Mouse (Mus musculus): ENCODE data around the gene Ypel4. TPM values are rescaled to one million over a fixed set of nuclear protein-coding genes. Genes with fewer than 3 reads are reported as not detected.

Gene Ypel4
- polyA plus RNA-seq, 1 experiment: 194 TPM

DNA sequence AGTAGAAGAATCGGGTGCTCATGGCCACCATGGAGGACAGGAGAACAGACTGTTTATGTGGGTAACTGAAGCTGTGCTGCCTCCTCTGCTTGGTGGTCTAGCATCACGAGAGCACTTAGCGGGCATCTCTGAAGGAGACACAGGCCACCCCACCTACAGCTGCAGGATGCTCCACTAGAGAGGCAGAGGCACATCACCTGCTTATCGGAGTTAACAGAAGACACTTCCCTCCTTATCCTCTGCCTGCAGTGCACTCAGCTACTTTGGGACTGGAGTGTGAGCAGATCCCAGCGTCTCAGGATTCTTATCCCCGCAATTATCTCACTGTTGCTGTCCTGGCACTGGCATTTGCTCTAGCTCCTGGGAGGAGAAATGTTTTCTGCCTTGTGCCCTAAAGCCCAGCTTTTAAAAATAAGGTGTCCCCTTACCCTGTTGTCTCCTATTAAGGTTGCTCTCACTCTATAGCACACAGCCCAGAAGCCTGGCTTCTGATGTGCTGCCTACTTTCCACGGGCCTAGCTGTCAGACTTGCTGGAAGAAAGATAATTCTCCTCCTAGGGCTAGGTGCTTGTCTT, 1.6 kb downstream of the Ypel4 start:
- Histone ChIP-seq H3K27ac (ENCODE audit: insufficient read depth, low read depth, low read length) (peak overlapping the region; percentile 39; the same call in 1 of the 2 replicates), H3K4me3 (ENCODE audit: insufficient read depth, low read depth, low read length) (peak overlapping the region; percentile 58), H3K4me1 (ENCODE audit: control insufficient read depth, insufficient read depth, low read length) (peaks cover 28% of the 10 kb centered on the region)
- TF ChIP-seq POLR2A (IDR thresholded peaks at IDR 0.05; ENCODE audit: insufficient read depth, low read depth, low read length) (no peak), CTCF (IDR thresholded peaks at IDR 0.05; ENCODE audit: insufficient read depth, low read depth, low read length) (no peak)
- WGBS: 8% methylated on average over 7 of the region's 7 CpGs

DNA sequence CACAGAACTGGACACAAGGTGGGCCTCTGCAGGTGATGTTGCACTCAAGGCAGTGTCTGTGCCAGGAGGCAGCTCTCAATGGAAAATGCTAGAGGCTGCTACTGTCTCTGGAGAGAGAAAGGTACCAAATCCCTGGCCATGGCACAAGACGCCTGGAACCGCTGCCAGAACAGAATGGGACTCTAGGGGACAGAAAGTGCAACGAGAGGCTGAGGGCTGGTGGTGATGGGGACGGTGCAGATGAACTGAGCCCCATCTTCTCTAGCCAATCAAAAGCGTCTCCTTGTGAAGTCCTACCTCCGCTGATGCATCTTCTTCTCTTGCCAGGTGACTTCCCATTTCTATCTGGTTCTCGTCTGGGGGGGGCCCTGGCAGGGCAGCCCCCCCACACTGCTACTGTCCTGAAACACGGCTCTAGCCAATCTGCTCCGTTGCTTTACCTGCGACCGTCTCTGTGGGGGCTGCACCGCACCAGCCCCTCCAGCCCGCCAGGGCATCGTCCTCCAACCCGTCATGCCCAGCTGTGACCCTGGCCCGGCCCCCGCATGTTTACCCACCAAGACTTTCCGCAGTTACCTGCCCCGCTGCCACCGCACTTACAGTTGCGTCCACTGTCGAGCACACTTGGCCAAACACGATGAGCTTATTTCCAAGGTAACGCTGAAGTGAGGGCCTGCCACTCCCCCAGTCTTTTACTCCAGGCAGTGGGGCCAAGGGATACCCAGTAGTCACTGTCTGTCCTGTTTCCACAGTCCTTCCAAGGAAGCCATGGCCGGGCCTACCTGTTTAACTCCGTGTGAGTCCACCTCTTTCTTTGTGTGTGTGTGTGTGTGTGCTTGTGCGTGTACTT, 2.7 kb downstream of the Ypel4 start:
- TF ChIP-seq POLR2A (IDR thresholded peaks at IDR 0.05; ENCODE audit: insufficient read depth, low read depth, low read length) (no peak), CTCF (IDR thresholded peaks at IDR 0.05; ENCODE audit: insufficient read depth, low read depth, low read length) (no peak)
- Histone ChIP-seq H3K4me1 (ENCODE audit: control insufficient read depth, insufficient read depth, low read length) (peaks cover 32% of the 10 kb centered on the region), H3K4me3 (ENCODE audit: insufficient read depth, low read depth, low read length) (peak overlapping the region; percentile 58), H3K27ac (ENCODE audit: insufficient read depth, low read depth, low read length) (no peak overlapping the region)
- WGBS: 17% methylated on average over 27 of the region's 27 CpGs

DNA sequence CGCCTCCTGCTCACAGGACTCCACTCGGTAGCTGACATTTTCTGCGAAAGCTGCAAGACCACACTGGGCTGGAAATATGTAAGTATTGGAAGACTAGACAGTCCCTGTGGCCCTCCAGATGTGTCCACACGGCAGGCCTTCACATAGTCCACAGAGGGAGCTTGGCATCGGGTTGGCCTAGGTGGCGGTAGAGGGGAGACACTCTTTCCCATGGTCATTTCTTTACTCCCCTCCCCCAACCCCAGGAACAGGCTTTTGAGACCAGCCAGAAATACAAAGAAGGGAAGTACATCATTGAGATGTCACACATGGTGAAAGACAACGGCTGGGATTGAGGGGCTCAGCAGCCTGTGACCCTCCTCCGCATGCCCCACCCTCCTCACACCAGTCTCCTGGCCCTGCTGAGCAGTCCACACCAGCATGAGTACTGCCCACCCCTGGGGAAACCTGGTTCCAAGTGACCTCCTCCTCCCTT, 3.6 kb downstream of the Ypel4 start:
- peaks cover 39% of the 10 kb centered on the region for H3K4me1 ChIP-seq (ENCODE audit: control insufficient read depth, insufficient read depth, low read length)
- TF ChIP-seq POLR2A (IDR thresholded peaks at IDR 0.05; ENCODE audit: insufficient read depth, low read depth, low read length) (no peak), CTCF (IDR thresholded peaks at IDR 0.05; ENCODE audit: insufficient read depth, low read depth, low read length) (no peak)
- WGBS: 28% methylated on average over 8 of the region's 8 CpGs
- H3K27ac ChIP-seq (ENCODE audit: insufficient read depth, low read depth, low read length): no peak overlapping the region
- H3K4me3 ChIP-seq (ENCODE audit: insufficient read depth, low read depth, low read length): peak overlapping the region; percentile 8

DNA sequence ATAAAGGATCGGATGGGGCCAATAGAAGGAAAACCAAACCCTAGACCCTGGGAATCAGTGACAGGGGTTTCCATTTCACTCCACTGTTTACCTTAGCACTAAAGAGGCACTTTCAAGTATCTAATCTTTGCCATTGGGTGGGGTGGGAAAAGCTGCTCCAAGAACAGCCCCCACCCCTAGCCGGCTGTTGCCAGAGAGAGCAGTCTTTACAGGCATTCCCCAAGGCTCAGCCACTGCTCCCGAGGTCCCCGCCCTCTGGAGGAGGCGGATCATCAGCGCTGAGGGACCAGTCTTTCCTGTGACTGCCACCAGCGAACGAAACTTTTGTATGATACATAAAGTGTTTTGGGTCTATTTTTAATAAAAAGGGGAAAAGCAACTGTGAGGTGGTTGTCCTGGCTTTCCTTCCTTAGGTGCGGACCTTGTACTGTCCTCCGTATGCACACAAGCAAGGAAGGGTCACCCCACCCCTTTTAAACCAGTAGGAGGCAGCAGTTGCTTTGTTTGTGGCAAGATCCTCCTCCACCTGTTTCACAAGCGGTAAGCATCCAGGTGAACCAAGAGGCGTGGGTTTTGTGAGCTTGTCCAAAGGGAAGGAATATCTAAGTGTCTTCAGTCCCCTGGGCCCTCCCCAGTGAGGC, 4.5 kb downstream of the Ypel4 start:
- Histone ChIP-seq H3K4me1 (ENCODE audit: control insufficient read depth, insufficient read depth, low read length) (peaks cover 48% of the 10 kb centered on the region), H3K27ac (ENCODE audit: insufficient read depth, low read depth, low read length) (no peak overlapping the region), H3K4me3 (ENCODE audit: insufficient read depth, low read depth, low read length) (no peak overlapping the region)
- TF ChIP-seq CTCF (IDR thresholded peaks at IDR 0.05; ENCODE audit: insufficient read depth, low read depth, low read length): no peak
- TF ChIP-seq POLR2A (IDR thresholded peaks at IDR 0.05; ENCODE audit: insufficient read depth, low read depth, low read length): no peak
- 19% methylated on average over 12 of the region's 12 CpGs for WGBS

DNA sequence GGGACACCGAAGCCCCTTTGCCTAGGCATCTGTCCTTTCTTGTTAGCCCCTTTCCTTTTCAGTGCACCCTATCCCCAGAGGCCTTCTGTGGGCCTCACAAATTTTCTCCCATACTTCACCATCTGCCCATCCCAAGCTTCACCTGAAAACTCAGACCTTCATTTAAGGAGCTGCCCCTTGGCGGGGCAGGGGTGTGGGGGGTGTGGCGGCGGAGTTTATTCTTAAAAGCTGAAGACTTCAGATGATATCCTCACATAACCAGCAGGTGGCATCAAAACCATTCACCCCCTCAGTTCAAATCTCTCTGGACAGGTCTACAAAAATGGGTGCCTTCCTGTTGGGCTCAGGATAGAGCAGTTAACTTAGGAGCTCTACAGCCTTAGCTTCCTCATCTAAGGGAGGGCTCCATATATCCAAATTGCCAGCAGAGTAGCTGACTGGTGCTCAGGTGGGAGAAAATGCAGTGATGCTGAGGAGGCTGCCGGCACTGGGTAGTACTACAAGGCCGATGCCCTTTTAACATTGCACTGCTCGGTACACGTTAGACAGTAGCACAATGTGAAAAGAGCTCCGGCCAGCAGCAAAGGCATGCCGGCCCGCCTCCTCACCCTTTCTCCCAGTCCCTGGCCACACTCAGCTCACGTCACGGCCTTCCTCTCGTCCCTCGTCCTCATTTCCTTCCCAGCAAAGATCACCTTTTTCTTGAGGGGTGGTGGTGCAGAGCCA, 6.9 kb downstream of the Ypel4 start:
- H3K4me3 ChIP-seq (ENCODE audit: insufficient read depth, low read depth, low read length): no peak overlapping the region
- WGBS: 50% methylated on average over 15 of the region's 15 CpGs
- 0 out of 2 replicates have a peak, but pooled peaks have one; percentile 18 for TF ChIP-seq POLR2A (IDR thresholded peaks at IDR 0.05; ENCODE audit: insufficient read depth, low read depth, low read length)
- no peak for TF ChIP-seq CTCF (IDR thresholded peaks at IDR 0.05; ENCODE audit: insufficient read depth, low read depth, low read length)
- H3K27ac ChIP-seq (ENCODE audit: insufficient read depth, low read depth, low read length): no peak overlapping the region
- peaks cover 48% of the 10 kb centered on the region for H3K4me1 ChIP-seq (ENCODE audit: control insufficient read depth, insufficient read depth, low read length)

DNA sequence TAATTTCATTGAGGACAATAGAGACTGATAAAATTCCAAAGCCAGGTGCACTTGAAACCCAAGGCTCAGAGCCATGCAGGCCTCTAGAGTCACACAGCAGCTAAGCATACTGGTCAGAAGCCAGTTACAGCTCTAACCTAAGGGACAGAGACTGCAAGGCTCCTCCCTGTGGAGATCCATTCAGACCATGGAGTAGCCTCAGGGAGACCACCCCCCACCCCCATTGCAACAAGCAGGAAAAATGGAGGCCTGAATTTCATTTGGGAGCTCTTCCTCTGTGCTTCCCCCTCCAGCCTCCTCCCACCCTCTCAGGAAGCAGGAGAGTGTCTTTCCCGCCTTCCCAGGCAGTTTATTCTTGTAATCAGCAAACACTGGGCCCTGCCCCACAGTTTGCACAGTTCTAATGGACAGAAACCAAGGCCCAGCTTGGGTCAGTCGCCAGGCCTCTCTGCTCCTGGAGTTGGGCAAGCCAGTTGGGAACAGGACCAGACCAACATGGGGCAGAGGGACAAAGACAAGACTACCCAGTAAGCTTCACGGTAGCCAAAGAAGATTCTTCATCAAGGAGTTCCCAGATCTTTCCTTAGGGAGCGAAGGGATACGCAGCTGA, 8.1 kb downstream of the Ypel4 start:
- TF ChIP-seq CTCF (IDR thresholded peaks at IDR 0.05; ENCODE audit: insufficient read depth, low read depth, low read length) (no peak), POLR2A (IDR thresholded peaks at IDR 0.05; ENCODE audit: insufficient read depth, low read depth, low read length) (no peak)
- Histone ChIP-seq H3K4me1 (ENCODE audit: control insufficient read depth, insufficient read depth, low read length) (peaks cover 38% of the 10 kb centered on the region), H3K27ac (ENCODE audit: insufficient read depth, low read depth, low read length) (no peak overlapping the region), H3K4me3 (ENCODE audit: insufficient read depth, low read depth, low read length) (peak overlapping the region; percentile 67)
- 12% methylated on average over 5 of the region's 5 CpGs for WGBS

DNA sequence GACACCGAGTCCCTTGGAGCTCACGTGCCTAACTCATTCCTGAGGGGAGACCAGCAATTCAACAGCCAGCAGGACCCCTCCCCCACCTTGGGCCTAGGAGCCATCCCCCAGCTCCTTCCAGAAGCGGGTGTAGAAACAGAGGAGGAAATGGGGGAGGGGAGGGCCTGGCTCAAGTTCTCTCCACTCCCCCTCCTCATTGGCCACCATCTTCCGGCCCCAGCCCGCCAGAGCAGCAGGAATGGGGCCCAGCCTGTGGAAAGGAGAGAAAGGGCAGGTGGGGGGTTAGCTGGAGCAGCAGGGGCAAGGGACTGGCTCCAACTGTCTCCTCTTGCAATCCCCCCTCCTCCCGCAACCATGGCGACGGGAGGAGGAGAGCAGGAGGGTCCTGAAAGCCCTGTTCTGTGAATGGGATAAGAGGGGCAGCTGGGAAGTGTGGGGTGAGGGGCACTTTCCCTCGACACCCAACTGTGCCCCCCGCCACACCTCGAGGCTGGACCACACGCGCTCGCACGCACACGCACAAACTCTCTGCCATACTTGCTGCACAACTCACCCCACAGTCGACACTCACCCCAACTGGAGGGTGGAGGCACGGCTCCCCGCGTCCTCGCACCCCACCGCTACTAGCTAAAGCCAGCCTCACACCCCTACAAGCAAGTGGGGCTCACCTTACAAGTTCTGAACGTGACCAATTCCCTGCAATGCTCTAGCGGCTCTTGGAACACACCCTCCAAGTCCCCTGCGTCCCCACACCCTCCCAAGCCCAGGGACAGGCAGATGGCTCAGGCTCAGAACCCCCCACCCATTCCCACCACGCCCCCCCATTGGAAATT, 8.8 kb downstream of the Ypel4 start:
- WGBS: 2% methylated on average over 26 of the region's 26 CpGs
- Histone ChIP-seq H3K4me1 (ENCODE audit: control insufficient read depth, insufficient read depth, low read length) (peaks cover 32% of the 10 kb centered on the region), H3K4me3 (ENCODE audit: insufficient read depth, low read depth, low read length) (peak overlapping the region; percentile 67), H3K27ac (ENCODE audit: insufficient read depth, low read depth, low read length) (peak overlapping the region; percentile 46; the same call in 1 of the 2 replicates)
- TF ChIP-seq POLR2A (IDR thresholded peaks at IDR 0.05; ENCODE audit: insufficient read depth, low read depth, low read length) (no peak), CTCF (IDR thresholded peaks at IDR 0.05; ENCODE audit: insufficient read depth, low read depth, low read length) (no peak)

All from olfactory bulb, adult 2 months (tissue).